Mouse (Mus musculus) cerebellum, adult 2 months (tissue): ENCODE data around the gene Lpar4. TPM values are rescaled to one million over a fixed set of nuclear protein-coding genes. Genes with fewer than 3 reads are reported as not detected.

Experiments used
- DNase-seq, 2 experiments: peaks; one replicate each; pipeline ENCODE4 v3.0.0; 2021
- H3K27ac ChIP-seq: fragments of 200-500 bp; 2 replicates; pipeline ENCODE4 v1.5.1; 2012; ENCODE audit warnings: low read length, control low read depth, inconsistent platforms; ENCODE audit not compliant: insufficient read depth
- H3K27me3 ChIP-seq: fragments of 200-500 bp; 2 replicates; pipeline ENCODE4 v1.6.1; 2012; ENCODE audit warnings: inconsistent platforms, mild to moderate bottlenecking, low read length, moderate library complexity; ENCODE audit not compliant: control insufficient read depth, insufficient read depth
- H3K4me1 ChIP-seq: fragments of 200-500 bp; 2 replicates; pipeline ENCODE4 v1.6.1; 2011; ENCODE audit warnings: low read length; ENCODE audit not compliant: control insufficient read depth, insufficient read depth
- H3K4me3 ChIP-seq: fragments of 200-500 bp; replicated peaks from 2 replicates; pipeline ENCODE3; 2011; ENCODE audit warnings: mild to moderate bottlenecking, low read depth, low read length, control low read depth; ENCODE audit not compliant: insufficient read depth
- CTCF ChIP-seq: fragments of 200-500 bp; IDR thresholded peaks from 2 replicates; pipeline ENCODE4 v1.5.1; 2011; ENCODE audit warnings: low read depth, mild to moderate bottlenecking, control low read depth, low read length, moderate library complexity, borderline replicate concordance; ENCODE audit not compliant: insufficient read depth
- POLR2A ChIP-seq: fragments of 200-500 bp; IDR thresholded peaks from 2 replicates; pipeline ENCODE4 v1.6.1; 2011; ENCODE audit warnings: low read length, control low read depth, borderline replicate concordance; ENCODE audit not compliant: insufficient read depth
- WGBS: fragments of 180-500 bp; shearing (Covaris S2); methylation state at CpG from one replicate; pipeline ENCODE4 v1.1.7; 2018; 5-methylcytosine and 5-hydroxymethylcytosine counted together
- polyA plus RNA-seq: library from polyadenylated mRNA; depleted of rRNA; stranded (reverse); fragments of >200 nt; gene quantifications from 2 replicates; pipeline ENCODE4 v1.2.3, GENCODE M21; 2012; rRNA removed

Lpar4 gene
- polyA plus RNA-seq = 0.49 and 0.51 TPM in 2 replicates

DNA sequence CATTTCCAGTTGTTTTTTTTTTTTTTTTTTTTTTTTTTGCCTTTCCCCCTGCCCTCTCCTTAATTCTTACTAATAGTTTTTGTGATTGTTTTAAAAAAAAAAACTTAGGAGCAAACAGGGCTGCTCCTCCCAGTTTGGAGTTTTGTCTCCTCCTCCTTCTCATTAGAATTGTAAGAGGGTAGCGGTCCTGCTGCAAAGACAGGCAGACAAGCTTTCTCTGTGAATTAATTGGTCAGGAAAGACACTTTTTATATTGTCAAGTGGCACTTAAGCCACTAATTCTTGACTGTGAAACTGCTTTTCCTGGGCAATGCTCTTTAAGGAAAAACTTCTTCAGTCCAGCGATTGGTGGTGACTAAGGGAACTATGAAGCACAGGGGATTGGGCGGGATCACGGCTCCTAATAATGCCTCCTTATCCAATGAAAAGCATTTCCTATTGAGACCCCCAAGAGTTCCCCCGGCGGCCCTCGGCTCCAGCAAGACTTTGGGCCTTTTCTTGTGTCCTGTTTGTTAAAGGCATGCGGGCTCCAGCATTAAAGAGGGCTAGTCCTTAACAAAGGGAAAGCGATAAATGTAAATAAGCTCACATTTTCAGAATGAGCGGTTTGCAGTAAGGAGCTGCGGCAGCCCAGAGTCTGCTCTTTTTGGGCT is at the start of gene Lpar4:
Gene Lpar4 (plus strand): TSS at position 451 of the 653 bp plus-strand sequence.
- Histone ChIP-seq H3K4me3 (peak within 1 kb of the TSS; percentile 40), H3K27me3 (no peaks in the 10 kb centered on the region), H3K27ac (no peak within 1 kb of the TSS), H3K4me1 (no peaks in the 10 kb centered on the region)
- 7% methylated on average over 11 of the region's 11 CpGs for WGBS
- TF ChIP-seq CTCF = no peak
- no peak for DNase-seq

DNA sequence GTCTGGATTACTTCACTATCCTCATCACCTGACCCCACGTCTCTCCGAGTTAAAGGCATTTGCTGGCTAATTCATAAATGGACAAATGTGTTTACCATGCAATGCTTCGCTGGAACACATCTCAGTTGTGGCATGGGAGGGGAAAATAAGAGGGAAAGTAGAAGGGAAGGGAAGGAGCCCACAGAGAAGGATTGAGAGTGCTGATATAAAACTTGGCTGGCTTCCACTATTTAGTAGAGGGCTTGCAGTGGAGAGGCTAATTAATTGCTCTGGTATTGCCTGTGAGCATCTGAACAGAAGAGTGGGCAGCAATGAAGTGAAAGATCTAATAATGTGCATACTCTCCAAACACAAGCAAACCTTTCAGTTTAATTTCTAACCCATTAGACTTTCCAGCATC is 49.0 kb upstream of the Lpar4 start:
- H3K4me1 ChIP-seq = no peaks in the 10 kb centered on the region
- no peak overlapping the region for H3K27ac ChIP-seq
- no peak overlapping the region for H3K4me3 ChIP-seq
- TF ChIP-seq CTCF (no peak), POLR2A (no peak)
- no peak for DNase-seq
- H3K27me3 ChIP-seq = no peaks in the 10 kb centered on the region
- 9% methylated on average over 3 of the region's 3 CpGs for WGBS

DNA sequence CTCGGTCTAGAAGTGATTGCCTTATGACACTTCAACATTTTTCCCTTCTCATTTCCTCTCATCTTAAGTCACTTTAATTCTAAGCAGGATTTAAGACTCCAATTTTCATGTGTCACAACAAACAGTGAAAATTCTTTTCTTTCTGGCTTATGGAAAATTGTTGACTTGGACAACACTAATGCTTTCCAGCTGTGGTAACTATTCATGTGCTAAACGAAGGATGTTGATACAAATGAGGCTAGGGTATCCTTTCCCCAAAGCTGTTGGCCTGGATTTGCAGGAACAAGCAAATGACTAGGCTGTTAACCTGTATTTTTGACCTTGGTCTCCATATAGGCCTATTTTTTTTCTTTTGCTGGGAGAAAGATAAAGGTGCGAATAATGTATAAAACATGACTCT is 48.5 kb upstream of the Lpar4 start:
- Histone ChIP-seq H3K27ac (no peak overlapping the region), H3K27me3 (no peaks in the 10 kb centered on the region), H3K4me3 (no peak overlapping the region), H3K4me1 (no peaks in the 10 kb centered on the region)
- TF ChIP-seq CTCF (no peak), POLR2A (no peak)
- DNase-seq = no peak
- 35% methylated on average over 3 of the region's 3 CpGs for WGBS

DNA sequence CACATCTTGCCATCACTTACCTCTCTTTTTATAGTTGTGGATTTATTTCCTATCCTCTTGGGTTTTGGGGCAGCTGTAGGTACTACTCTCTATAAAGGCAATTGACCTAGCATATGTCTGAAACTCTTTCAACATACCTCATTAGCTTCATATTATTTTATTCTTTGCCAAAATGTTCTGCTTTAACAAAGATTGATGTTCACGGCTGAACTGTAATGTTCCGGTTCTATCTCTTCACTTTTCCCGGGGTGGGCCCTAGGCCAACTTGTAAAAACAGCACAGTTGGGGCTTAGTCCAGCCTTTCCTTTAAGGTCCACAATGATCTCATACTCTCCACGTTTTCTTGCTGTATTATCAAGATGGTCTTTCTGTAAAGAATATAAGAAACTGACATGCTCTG is 48.1 kb upstream of the Lpar4 start:
- TF ChIP-seq POLR2A = no peak
- no peak for TF ChIP-seq CTCF
- no peaks in the 10 kb centered on the region for H3K27me3 ChIP-seq
- no peaks in the 10 kb centered on the region for H3K4me1 ChIP-seq
- WGBS = 21% methylated on average over 4 of the region's 4 CpGs
- no peak overlapping the region for H3K27ac ChIP-seq
- DNase-seq = no peak
- no peak overlapping the region for H3K4me3 ChIP-seq

DNA sequence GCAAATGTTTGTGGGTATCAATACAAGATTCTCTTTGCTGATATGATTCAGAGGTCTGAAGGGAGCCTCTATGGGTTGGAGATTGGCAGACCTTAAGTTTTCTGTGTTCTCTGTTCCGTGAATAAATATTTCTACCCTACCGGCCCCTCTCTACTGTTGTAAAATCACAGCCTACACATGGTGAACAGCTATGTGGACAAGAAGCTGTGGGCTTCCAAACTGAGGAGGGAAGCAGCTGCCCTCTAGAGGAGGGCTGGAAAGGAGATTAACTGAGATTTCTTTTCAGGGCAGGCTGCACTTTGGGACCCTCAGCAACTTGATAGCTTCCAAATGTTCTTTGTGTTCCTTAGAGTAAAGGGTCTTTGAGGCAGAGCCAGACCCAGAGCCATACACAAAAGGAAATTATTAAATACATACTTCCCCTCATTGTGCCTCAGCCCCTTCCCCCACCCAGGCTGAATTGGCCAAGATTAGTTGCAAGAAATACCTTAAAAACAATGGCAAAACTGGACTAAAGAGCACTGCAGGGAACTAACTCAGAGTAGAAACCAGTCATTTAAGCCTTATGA is 22.6 kb upstream of the Lpar4 start:
- no peak overlapping the region for H3K27ac ChIP-seq
- no peak overlapping the region for H3K4me3 ChIP-seq
- 58% methylated on average over 2 of the region's 2 CpGs for WGBS
- no peaks in the 10 kb centered on the region for H3K27me3 ChIP-seq
- no peaks in the 10 kb centered on the region for H3K4me1 ChIP-seq
- no peak for TF ChIP-seq POLR2A
- TF ChIP-seq CTCF = no peak
- no peak for DNase-seq

DNA sequence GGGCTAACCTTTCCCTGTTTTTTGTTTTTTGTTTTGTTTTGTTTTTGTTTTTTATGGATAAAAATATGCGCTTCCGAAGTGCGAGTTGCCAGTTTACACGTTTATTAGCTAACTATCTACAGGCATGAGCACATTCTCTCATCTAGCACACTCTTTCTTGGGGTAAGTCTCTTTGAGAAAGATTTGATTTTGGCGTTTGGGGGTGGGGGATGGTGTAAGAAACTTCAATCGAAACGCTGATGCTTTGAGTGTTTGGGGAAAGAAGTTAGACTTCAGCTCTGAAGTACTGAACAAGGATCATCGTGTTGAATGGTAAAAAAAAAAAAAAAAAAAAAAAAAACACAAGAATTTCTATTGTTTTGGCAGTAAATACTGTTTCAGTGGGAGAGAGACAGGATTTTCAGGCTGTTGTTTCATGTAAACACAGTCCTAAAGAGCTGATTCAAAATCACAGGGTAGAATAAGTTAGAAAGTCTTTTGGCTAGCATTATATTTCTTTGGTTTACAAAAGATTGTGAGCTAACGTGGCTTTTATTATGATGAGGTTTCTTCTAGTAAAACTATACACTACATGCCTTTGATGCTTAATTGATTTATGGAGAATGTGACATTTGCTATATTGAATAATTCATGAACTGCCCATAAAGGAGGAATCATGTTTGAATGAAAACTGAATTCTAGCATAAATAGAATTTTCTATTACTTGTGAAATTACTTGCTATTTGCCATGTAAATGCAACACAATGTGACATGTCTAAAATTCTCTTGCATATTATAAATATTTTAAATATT is 599 bp downstream of the Lpar4 start:
- no peak for DNase-seq
- TF ChIP-seq POLR2A = no peak
- no peak for TF ChIP-seq CTCF
- Histone ChIP-seq H3K27me3 (no peaks in the 10 kb centered on the region), H3K27ac (no peak overlapping the region), H3K4me3 (peak overlapping the region; percentile 40), H3K4me1 (no peaks in the 10 kb centered on the region)
- 8% methylated on average over 9 of the region's 9 CpGs for WGBS

DNA sequence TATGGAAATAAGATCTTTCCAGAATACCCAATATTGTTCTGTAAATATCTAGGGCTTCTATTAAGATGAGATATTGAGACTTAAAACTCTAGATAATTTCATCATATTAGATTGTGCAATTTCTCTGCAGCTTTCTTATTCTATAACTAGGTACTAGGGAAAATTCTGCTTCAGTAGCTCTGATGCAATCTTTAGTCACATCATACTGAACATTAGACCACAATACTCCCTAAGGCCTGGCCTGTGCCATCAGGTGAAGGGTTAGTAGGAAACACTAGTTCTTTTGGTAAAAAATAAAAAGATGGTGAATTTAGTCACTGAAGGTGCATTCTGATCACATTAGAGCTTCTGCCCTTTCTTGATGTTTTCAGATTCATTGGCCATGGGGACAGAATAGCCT is 4.1 kb downstream of the Lpar4 start:
- no peak overlapping the region for H3K4me3 ChIP-seq
- DNase-seq = no peak
- H3K27ac ChIP-seq = no peak overlapping the region
- H3K27me3 ChIP-seq = no peaks in the 10 kb centered on the region
- TF ChIP-seq CTCF = no peak
- no peak for TF ChIP-seq POLR2A
- H3K4me1 ChIP-seq = no peaks in the 10 kb centered on the region

DNA sequence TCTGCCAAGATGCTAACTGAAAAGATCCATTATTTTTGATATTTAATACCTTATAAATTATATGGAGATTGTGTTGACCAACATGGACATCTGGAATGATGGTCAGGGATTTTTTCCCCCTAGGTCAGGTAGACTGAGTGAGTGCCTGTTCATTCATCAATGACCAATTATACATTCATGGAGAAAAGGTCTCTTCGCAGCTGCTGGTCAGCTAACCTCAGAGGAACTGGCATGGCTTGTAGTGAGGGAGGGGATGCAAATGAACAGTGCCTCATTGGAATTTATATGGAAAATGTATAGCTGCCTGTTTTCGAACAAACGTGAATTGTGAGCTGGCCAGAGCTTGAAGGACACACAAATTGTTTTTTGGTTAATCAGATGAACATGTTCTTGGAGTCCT is 18.9 kb downstream of the Lpar4 start:
- Histone ChIP-seq H3K27me3 (no peaks in the 10 kb centered on the region), H3K4me3 (no peak overlapping the region), H3K4me1 (no peaks in the 10 kb centered on the region), H3K27ac (no peak overlapping the region)
- DNase-seq = no peak
- TF ChIP-seq POLR2A (no peak), CTCF (no peak)
- WGBS = 75% methylated on average over 3 of the region's 3 CpGs
